Mouse (Mus musculus) hindbrain, embryonic 12.5 days (tissue): ENCODE results near the gene Traip. TPM values are rescaled to one million over a fixed set of nuclear protein-coding genes. Genes with fewer than 3 reads are reported as not detected.

Experiments used
- ATAC-seq: fragments of 200-750 bp; cut with Nextera tagmentation; 2 replicates; pipeline ENCODE4 v1.8.0; 2017; ENCODE audit warnings: moderate TSS enrichment; ENCODE audit not compliant: low FRiP score
- H3K27ac ChIP-seq: fragments of 300-500 bp; sonication (generic); 2 replicates; pipeline ENCODE4 v1.5.1; 2016; ENCODE audit warnings: mild to moderate bottlenecking
- H3K27me3 ChIP-seq: fragments of 300-500 bp; sonication (generic); 2 replicates; pipeline ENCODE4 v1.6.1; 2016; ENCODE audit warnings: mild to moderate bottlenecking
- H3K36me3 ChIP-seq: fragments of 300-500 bp; sonication (generic); 2 replicates; pipeline ENCODE4 v1.6.1; 2016; ENCODE audit warnings: mild to moderate bottlenecking
- H3K4me1 ChIP-seq: fragments of 300-500 bp; sonication (generic); 2 replicates; pipeline ENCODE4 v1.6.1; 2016
- H3K4me2 ChIP-seq: fragments of 300-500 bp; sonication (generic); replicated peaks from 2 replicates; pipeline ENCODE4 v1.6.1; 2016; ENCODE audit warnings: mild to moderate bottlenecking
- H3K4me3 ChIP-seq: fragments of 300-500 bp; sonication (generic); 2 replicates; pipeline ENCODE4 v1.5.1; 2016; ENCODE audit warnings: mild to moderate bottlenecking
- H3K9ac ChIP-seq: fragments of 300-500 bp; sonication (generic); 2 replicates; pipeline ENCODE4 v1.6.1; 2016; ENCODE audit warnings: mild to moderate bottlenecking, moderate library complexity
- H3K9me3 ChIP-seq: fragments of 300-500 bp; sonication (generic); replicated peaks from 2 replicates; pipeline ENCODE4 v1.6.1; 2016; ENCODE audit warnings: mild to moderate bottlenecking
- WGBS: fragments of 180-500 bp; shearing (Covaris S2); methylation state at CpG from one replicate; pipeline ENCODE4 v1.1.7; 2016; 5-methylcytosine and 5-hydroxymethylcytosine counted together
- polyA plus RNA-seq: library from polyadenylated mRNA; unstranded; fragments of >200 nt; fragmentation: Nextera tagmentation; extraction: Ambion mirVana; gene quantifications from 2 replicates; pipeline ENCODE4 v1.2.1, GENCODE M21; 2016

Traip gene
- polyA plus RNA-seq, 1 experiment from 2014 or later: 17.4 TPM

DNA sequence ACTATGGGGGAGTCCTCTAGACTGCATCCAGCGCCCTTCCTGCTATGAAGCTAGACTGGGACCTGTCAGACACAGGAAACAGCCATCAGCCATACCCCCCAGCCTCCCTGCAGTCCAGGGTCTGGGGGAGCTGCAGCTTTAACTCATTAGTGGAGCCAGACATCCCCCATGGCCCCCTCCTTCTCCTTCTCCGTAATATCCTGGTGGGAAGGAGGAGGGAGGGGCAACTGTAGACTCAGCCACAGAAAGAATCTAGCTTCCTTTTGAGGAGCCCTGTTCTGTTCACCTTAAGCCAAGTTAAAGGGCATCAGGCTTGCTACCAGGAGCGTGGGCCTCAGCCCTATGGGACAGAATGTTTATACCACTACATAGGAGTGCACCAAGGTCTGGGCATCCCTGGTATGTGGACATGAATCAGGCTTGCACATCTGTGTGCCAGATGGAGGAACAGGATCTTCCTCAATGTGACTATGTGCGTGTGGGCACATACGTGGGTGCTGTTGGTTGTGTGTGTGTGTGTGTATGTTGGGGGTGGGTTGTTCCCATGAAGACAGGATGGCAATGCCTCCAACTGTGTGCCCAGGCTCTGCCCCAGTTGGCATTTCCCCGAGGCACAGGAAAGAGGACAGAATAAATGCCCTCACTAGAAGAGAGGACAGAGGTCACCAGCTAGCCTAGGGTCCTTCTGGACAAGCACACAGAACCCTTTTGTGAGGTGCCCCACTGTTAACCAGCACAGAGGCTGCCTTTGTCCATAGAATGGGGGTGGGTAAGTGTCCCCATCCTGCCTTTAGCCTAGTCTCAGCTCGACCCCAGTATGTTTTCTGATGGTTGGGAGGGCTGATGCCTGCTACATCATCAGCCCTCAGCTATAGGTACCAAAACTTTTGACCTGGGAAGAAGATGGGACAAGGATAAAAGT, 32.0 kb downstream of the Traip start:
- Histone ChIP-seq H3K27me3 (peaks cover 24% of the 10 kb centered on the region), H3K27ac (peak overlapping the region; percentile 82), H3K9me3 (no peaks in the 10 kb centered on the region), H3K9ac (no peak overlapping the region), H3K4me1 (peaks cover 38% of the 10 kb centered on the region), H3K4me2 (peak overlapping the region; percentile 84), H3K36me3 (no peaks in the 10 kb centered on the region), H3K4me3 (peak overlapping the region; percentile 6; the same call in 1 of the 2 replicates)
- ATAC-seq: no peak
- WGBS: 48% methylated on average over 7 of the region's 7 CpGs

DNA sequence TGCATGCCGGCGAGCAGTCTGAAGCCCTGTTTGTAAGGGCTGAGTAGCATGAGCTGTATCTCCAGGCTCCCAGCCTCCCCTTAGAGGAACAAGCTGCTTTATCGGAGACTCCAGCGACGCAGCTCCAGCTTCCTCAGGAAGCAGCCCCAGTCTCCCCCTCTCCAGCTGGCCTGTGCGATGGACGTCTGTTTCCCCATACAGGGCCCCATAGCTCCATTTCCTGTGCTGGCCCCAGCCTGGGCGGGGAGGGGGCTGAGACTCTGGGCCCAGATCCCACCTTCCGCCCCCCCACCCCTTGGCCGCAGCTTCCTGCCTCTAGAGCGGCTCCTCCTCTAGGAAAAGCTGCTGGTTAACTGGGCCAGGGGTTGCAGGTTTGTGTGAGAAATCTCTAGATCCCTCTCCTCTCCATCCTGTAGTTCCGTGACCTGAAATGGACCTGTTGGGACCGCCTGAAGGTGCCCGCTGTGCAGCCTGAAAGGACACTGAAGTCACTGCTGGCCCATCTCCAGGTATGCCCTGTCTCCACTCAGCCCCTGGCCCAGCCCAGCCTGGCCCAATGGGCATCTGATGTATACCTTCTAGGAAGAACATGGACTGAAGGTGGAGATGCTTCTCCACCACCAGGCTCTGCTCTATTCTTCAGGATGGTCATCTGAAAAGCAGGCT, 32.9 kb downstream of the Traip start, which contains the start of gene Gm20661:
Gm20661 (plus strand) TSS at position 378 of the 666 bp plus-strand sequence.
- Histone ChIP-seq H3K9ac (peak within 1 kb of the TSS; percentile 41), H3K9me3 (no peaks in the 10 kb centered on the region), H3K36me3 (no peaks in the 10 kb centered on the region), H3K4me3 (peak within 1 kb of the TSS; percentile 62), H3K27me3 (peaks cover 24% of the 10 kb centered on the region), H3K4me2 (peak within 1 kb of the TSS; percentile 84), H3K27ac (peak within 1 kb of the TSS; percentile 82), H3K4me1 (peaks cover 38% of the 10 kb centered on the region)
- WGBS: 48% methylated on average over 14 of the region's 14 CpGs
- ATAC-seq: no peak

DNA sequence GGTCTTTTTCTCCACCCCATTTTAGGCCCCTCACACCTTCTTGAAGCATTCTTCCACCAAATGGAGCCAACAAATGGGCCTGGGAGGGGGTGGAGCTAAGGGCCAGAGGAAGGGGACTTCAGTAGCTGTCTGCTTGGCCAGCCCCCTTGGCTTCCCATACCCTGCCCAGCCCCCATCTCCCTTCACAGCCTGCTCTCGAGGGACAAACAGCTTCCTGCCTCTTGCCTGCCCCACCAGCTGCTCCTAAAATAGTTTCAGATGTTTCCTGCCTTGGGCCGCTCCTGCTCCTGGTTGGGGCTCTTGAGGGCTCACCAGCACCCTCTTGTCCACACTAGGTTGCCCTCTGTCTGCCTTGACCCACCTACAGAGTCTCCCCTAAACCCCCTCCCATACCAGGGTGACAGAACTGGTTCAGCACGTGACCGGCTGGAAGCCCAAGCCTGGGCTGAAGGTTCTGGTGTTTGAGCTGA, 33.5 kb downstream of the Traip start:
- 37% methylated on average over 4 of the region's 4 CpGs for WGBS
- Histone ChIP-seq H3K9ac (peak overlapping the region; percentile 35; the same call in 1 of the 2 replicates), H3K9me3 (no peaks in the 10 kb centered on the region), H3K4me3 (peak overlapping the region; percentile 62), H3K27me3 (peaks cover 24% of the 10 kb centered on the region), H3K36me3 (no peaks in the 10 kb centered on the region), H3K27ac (peak overlapping the region; percentile 82), H3K4me1 (peaks cover 41% of the 10 kb centered on the region), H3K4me2 (peak overlapping the region; percentile 84)
- ATAC-seq: no peak

DNA sequence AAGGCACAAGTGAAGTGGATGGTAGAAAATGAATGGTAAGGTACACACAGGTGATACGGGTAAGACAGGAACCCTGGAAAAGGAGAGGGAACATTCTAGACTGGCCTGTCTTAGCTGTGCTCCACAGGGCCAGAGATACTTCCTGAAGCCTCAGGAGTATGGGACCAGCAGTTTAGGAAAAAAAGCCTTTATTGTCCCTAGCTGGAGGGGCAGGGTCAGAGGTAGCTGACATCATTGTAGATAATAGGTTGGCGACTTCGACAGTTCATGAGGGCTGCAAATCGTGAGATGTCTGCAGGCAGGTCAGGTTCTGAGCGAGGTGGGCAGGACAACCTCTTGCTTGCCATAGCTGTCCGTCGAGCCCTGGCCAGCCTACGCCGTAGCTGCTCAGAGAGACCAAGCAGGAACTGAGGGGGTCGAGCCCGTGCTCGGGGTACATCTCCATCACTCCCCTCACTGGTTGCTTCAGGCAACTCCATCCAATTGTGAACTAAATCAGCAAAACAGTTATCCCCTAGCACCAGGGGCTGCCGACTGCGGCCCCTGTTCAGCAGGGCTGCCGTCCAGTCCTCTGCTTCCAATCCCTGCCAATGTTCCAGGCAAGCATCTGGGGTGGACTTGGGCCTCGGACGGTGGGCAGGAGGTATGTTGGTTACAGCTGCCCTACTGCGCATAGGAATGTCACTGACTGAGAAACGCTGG, 34.3 kb downstream of the Traip start:
- ATAC-seq: no peak
- peak overlapping the region; percentile 62 for H3K4me3 ChIP-seq
- H3K27ac ChIP-seq: peak overlapping the region; percentile 82

DNA sequence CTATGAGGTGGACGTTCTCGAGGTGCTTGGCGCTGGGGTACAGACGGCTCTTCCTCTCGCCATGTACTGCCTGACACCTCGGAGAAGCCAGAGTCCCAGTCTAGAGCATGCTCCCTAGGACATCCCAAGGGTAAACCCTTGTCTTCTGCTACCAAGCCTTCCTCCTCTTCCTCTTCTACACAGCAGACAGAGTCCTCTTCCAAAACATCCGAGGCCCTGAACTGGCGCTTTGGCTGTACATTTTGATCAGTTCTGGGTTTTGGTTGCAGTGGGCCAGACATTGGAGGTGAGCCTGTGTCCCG, 34.8 kb downstream of the Traip start:
- Histone ChIP-seq H3K9ac (peak overlapping the region; percentile 68), H3K4me2 (peak overlapping the region; percentile 84), H3K4me3 (peak overlapping the region; percentile 62), H3K36me3 (no peaks in the 10 kb centered on the region), H3K4me1 (peaks cover 41% of the 10 kb centered on the region), H3K9me3 (no peaks in the 10 kb centered on the region), H3K27ac (peak overlapping the region; percentile 82), H3K27me3 (peaks cover 24% of the 10 kb centered on the region)
- no peak for ATAC-seq
- 53% methylated on average over 9 of the region's 9 CpGs for WGBS

More for the DNA sequence above, 34.3 kb downstream of the Traip start:
- Histone ChIP-seq H3K4me1 (peaks cover 41% of the 10 kb centered on the region), H3K27me3 (peaks cover 24% of the 10 kb centered on the region), H3K4me2 (peak overlapping the region; percentile 84), H3K9ac (peak overlapping the region; percentile 68), H3K9me3 (no peaks in the 10 kb centered on the region), H3K36me3 (no peaks in the 10 kb centered on the region)
- WGBS: 58% methylated on average over 19 of the region's 19 CpGs

DNA sequence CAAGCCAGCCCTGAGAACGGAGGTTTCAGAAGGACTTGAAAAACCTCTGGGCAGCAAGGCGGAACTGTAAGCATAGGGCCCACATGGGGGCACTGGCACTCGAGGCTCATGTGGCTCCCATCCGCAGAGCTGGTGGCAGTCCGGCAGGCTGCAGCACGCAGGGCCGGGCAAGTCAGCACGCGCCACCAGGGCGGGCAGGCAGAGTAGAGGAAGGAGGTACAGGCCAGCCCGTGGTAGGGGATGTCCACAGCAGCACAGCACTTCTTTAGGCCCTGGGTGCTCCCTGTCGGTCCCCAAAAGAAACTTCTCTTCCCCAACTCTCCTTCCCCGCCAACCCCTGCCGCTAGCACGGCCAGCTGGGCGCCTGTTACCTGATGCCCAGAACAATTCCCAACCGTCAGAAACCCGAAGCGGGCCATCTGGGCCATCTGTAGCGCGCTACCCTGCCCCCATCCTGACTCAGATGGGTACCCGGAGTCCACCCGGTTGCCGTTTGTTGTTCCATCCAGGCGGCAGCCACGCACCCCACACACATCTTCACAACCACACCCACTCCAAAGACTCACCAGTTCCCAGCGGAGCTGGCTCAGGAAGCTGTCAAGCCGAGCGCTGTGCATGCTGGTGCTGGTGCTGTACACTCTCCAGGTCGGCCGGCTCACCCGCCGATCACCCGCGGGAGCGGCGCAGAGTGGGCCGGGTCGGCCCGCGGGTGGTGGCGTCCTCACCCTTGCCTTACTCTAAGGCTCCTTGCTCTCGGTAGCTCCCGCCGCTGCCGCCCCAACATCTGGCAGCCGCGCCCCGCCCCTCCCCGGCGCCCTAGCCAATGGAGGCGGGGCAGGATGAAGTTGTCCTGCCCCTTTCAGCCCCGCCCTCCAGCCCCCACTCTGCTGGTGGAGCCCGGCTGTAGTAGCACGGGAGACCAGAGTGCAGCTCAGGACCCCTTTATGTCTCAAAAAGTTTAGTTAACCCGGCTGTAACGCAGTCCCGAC, 35.5 kb downstream of the Traip start, which contains the start of gene Inka1:
Inka1 (minus strand) TSS at position 749 of the 989 bp plus-strand sequence.
- WGBS: under 1% methylated on average over 58 of the region's 58 CpGs
- Histone ChIP-seq H3K4me2 (peak within 1 kb of the TSS; percentile 84), H3K27ac (peak within 1 kb of the TSS; percentile 82), H3K4me3 (peak within 1 kb of the TSS; percentile 62), H3K36me3 (no peaks in the 10 kb centered on the region), H3K9ac (peak within 1 kb of the TSS; percentile 68), H3K27me3 (peaks cover 24% of the 10 kb centered on the region), H3K4me1 (peaks cover 41% of the 10 kb centered on the region), H3K9me3 (no peaks in the 10 kb centered on the region)
- ATAC-seq: peak; percentile 77

DNA sequence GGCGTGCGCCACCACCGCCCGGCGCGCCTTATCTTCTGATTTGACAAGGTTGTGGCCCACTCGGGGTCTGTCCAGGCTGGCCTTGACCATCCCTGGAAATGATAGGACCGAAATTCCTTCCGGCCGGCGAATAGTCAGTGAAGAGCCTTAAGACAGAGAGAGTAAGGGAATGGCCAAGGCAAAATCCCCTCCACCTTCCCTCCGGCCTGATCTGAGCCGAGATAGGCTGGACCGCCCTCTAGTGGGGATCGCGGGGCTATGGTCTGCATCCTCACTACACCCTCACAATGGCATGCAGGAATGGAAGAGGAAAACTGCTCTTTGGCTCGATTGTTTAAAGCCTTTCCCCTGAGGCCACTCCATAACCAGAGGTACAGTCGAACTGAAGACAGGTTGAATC, 36.4 kb downstream of the Traip start:
- H3K36me3 ChIP-seq: no peaks in the 10 kb centered on the region
- peak overlapping the region; percentile 62; the same call in 1 of the 2 replicates for H3K4me3 ChIP-seq
- H3K27me3 ChIP-seq: peaks cover 24% of the 10 kb centered on the region
- peaks cover 33% of the 10 kb centered on the region for H3K4me1 ChIP-seq
- no peaks in the 10 kb centered on the region for H3K9me3 ChIP-seq
- peak overlapping the region; percentile 84 for H3K4me2 ChIP-seq
- ATAC-seq: peak; percentile 72
- WGBS: 7% methylated on average over 18 of the region's 18 CpGs
- H3K9ac ChIP-seq: no peak overlapping the region
- 0 out of 2 replicates have a peak overlapping the region, but pooled peaks have one; percentile 4 for H3K27ac ChIP-seq

DNA sequence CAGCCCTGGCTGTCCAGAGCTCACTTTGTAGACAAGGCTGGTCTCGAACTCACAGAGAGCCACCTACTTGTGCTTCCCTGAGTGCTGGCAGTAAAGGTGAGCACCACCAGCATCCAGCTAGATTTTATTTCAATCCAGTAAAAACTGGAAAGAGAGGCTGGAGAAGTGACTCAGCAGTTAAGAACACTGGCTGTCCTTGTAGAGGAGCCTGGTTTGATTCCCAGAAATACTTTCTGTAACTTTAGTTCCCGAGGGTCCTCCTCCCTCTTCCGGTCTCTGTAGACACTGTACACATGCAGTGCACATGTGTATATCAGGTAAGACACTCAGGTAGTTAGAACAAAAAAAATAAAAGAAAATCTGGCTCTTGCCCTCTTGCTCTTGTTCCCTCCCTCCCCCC, 38.0 kb downstream of the Traip start:
- ATAC-seq: no peak
- Histone ChIP-seq H3K4me3 (no peak overlapping the region), H3K4me1 (peaks cover 20% of the 10 kb centered on the region), H3K27me3 (peaks cover 24% of the 10 kb centered on the region), H3K27ac (no peak overlapping the region), H3K36me3 (no peaks in the 10 kb centered on the region), H3K9me3 (no peaks in the 10 kb centered on the region), H3K4me2 (no peak overlapping the region), H3K9ac (no peak overlapping the region)
- WGBS: 68% methylated on average over 3 of the region's 3 CpGs

DNA sequence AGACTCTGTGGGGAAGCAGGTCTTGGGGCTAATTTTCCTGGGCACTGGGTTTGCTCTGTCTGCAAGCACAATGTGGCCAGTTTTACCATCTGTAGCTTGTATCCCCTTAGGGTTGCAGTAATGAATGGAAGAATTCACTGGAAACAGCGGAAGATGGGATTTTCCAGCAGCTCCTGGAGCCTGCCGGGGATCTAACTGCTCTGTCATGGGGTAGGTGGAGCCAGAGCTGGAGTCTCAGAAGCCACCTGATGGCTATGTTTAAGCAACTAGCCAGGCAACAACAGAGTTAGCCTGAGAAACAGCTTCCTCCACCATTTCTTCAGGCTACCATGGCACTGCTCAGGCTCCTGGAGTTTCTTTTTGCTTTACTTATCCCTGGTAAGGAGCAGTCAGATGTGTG, 42.3 kb downstream of the Traip start, which contains the start of gene Cdhr4:
Cdhr4 (plus strand) TSS at position 301 of the 400 bp plus-strand sequence.
- no peak for ATAC-seq
- Histone ChIP-seq H3K4me3 (no peak within 1 kb of the TSS), H3K4me2 (no peak within 1 kb of the TSS), H3K27me3 (no peaks in the 10 kb centered on the region), H3K36me3 (no peaks in the 10 kb centered on the region), H3K27ac (no peak within 1 kb of the TSS), H3K9ac (no peak within 1 kb of the TSS), H3K4me1 (peaks cover 3% of the 10 kb centered on the region; the same call in 1 of the 2 replicates), H3K9me3 (no peaks in the 10 kb centered on the region)
- 80% methylated on average over 2 of the region's 2 CpGs for WGBS

DNA sequence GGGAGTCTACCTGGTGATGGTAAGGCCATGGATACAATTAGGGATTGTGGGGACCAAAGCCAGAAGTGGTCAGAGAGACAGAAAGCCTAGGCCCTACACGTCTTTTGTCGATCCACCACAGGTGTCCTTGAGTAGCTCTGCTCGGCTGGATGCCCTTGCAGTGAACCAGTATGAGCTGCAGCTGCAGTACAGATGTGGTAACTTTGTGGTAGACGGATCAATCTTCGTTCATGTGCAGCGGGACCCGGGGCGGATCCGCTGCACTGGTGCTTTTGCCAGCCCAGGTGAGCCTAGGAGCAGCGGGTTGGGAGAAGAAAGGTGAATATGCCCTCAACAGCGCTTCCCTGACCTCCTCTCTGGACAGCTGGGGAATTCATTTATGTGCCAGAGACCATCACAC, 43.1 kb downstream of the Traip start:
- H3K4me1 ChIP-seq: peaks cover 3% of the 10 kb centered on the region; the same call in 1 of the 2 replicates
- no peaks in the 10 kb centered on the region for H3K36me3 ChIP-seq
- no peak overlapping the region for H3K9ac ChIP-seq
- H3K4me2 ChIP-seq: no peak overlapping the region
- no peak for ATAC-seq
- 77% methylated on average over 11 of the region's 11 CpGs for WGBS
- no peak overlapping the region for H3K27ac ChIP-seq
- no peaks in the 10 kb centered on the region for H3K9me3 ChIP-seq
- H3K4me3 ChIP-seq: no peak overlapping the region
- no peaks in the 10 kb centered on the region for H3K27me3 ChIP-seq

DNA sequence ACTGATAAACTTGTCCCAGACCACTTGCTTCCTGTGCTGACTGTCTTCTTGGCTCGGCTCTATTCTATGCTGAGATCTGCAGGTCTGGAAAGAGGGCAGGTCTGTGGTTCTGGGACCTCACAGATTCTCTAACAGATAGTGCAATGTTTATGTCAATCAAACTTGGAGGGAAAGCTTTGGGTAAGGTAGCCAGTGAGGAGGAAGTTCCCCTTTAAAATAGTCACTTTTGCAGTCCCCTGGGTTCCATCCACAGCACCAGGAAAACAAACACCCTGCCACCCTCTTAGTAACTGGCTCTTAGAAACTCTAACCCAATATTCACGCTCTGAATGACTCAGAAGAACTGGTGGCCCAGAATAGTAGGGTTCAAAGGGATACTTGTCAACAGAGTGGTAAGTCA, 44.5 kb downstream of the Traip start:
- WGBS: 72% methylated on average over 2 of the region's 2 CpGs
- no peak overlapping the region for H3K4me3 ChIP-seq
- H3K27ac ChIP-seq: no peak overlapping the region
- H3K9ac ChIP-seq: no peak overlapping the region
- H3K27me3 ChIP-seq: no peaks in the 10 kb centered on the region
- H3K36me3 ChIP-seq: no peaks in the 10 kb centered on the region
- ATAC-seq: no peak
- H3K4me1 ChIP-seq: no peaks in the 10 kb centered on the region
- H3K4me2 ChIP-seq: no peak overlapping the region
- no peaks in the 10 kb centered on the region for H3K9me3 ChIP-seq
